Mouse (Mus musculus) stomach, postnatal 0 days (tissue): ENCODE results near the gene Itm2b. TPM values are rescaled to one million over a fixed set of nuclear protein-coding genes. Genes with fewer than 3 reads are reported as not detected.

Experiments used
- ATAC-seq: fragments of 200-750 bp; cut with Nextera tagmentation; 2 replicates; pipeline ENCODE4 v1.8.0; 2017; ENCODE audit not compliant: low FRiP score, low TSS enrichment
- DNase-seq: peaks from one replicate; pipeline ENCODE4 v3.0.0-alpha.2; 2016; ENCODE audit warnings: low spot score
- H3K27ac ChIP-seq: fragments of 300-500 bp; sonication (generic); replicated peaks from 2 replicates; pipeline ENCODE4 v1.5.1; 2014; ENCODE audit warnings: mild to moderate bottlenecking, control low read depth
- H3K27me3 ChIP-seq: fragments of 300-500 bp; sonication (generic); 2 replicates; pipeline ENCODE4 v1.6.1; 2014; ENCODE audit warnings: low read length; ENCODE audit not compliant: control insufficient read depth, insufficient read depth
- H3K36me3 ChIP-seq: fragments of 300-500 bp; sonication (generic); 2 replicates; pipeline ENCODE4 v1.6.1; 2014; ENCODE audit warnings: low read length, mixed read lengths; ENCODE audit not compliant: control insufficient read depth, insufficient read depth
- H3K4me1 ChIP-seq: fragments of 300-500 bp; sonication (generic); replicated peaks from 2 replicates; pipeline ENCODE4 v1.6.1; 2014; ENCODE audit warnings: antibody characterized with exemption; ENCODE audit not compliant: control insufficient read depth, insufficient read depth
- H3K4me2 ChIP-seq: fragments of 300-500 bp; sonication (generic); replicated peaks from 2 replicates; pipeline ENCODE4 v1.6.1; 2014; ENCODE audit warnings: low read depth, mild to moderate bottlenecking, control low read depth, moderate library complexity
- H3K4me3 ChIP-seq: fragments of 300-500 bp; sonication (generic); 2 replicates; pipeline ENCODE4 v1.5.1; 2014; ENCODE audit warnings: low read depth, low read length, control low read depth
- H3K9ac ChIP-seq: fragments of 300-500 bp; sonication (generic); 2 replicates; pipeline ENCODE4 v1.6.1; 2014; ENCODE audit warnings: mild to moderate bottlenecking, low read length, control low read depth, mixed read lengths
- H3K9me3 ChIP-seq: fragments of 300-500 bp; sonication (generic); 2 replicates; pipeline ENCODE4 v1.6.1; 2016; ENCODE audit warnings: low read length; ENCODE audit not compliant: control insufficient read depth
- CTCF ChIP-seq: IDR thresholded peaks from 2 replicates; pipeline ENCODE4 v1.5.1; 2016; ENCODE audit warnings: antibody characterized with exemption, low read depth, mild to moderate bottlenecking, moderate library complexity
- EP300 ChIP-seq: optimal IDR thresholded peaks from 2 replicates; pipeline ENCODE3; 2016; ENCODE audit warnings: antibody characterized with exemption
- WGBS: fragments of 180-500 bp; shearing (Covaris S2); extraction: QIAGEN DNeasy Blood & Tissue Kit; methylation state at CpG from one replicate; pipeline ENCODE4 v1.1.7; 2014; 5-methylcytosine and 5-hydroxymethylcytosine counted together
- polyA plus RNA-seq: library from polyadenylated mRNA; unstranded; fragments of >200 nt; fragmentation: Nextera tagmentation; extraction: Ambion mirVana; gene quantifications from 2 replicates; pipeline ENCODE4 v1.2.1, GENCODE M21; 2015

Gene Itm2b
- polyA plus RNA-seq, 1 experiment from 2014 or later, result 1,381 TPM

GRCm38 (mm10) chr14:73374315-73374890 lies 10.7 kb downstream of the Itm2b start:
- TF ChIP-seq EP300, result no peak
- TF ChIP-seq CTCF, result no peak
- DNase-seq, result peak; percentile 34
- Histone ChIP-seq H3K27me3 (no peaks in the 10 kb centered on the region), H3K4me1 (peaks cover 4% of the 10 kb centered on the region), H3K9me3 (no peaks in the 10 kb centered on the region), H3K36me3 (peaks cover 7% of the 10 kb centered on the region), H3K4me2 (0 out of 2 replicates have a peak overlapping the region, but pooled peaks have one; percentile 11), H3K27ac (peak overlapping the region; percentile 75), H3K4me3 (no peak overlapping the region; the same call in 1 of the 2 replicates), H3K9ac (no peak overlapping the region)
- 38% methylated on average over 11 of the region's 11 CpGs for WGBS
- ATAC-seq, result peak; percentile 41; the same call in 1 of the 2 replicates

- DNase-seq, result no peak
- no peak overlapping the region for H3K4me3 ChIP-seq
- WGBS, result 52% methylated on average over 8 of the region's 8 CpGs
- H3K4me2 ChIP-seq, result no peak overlapping the region
- no peak overlapping the region for H3K9ac ChIP-seq
- H3K27me3 ChIP-seq, result no peaks in the 10 kb centered on the region
- peaks cover 4% of the 10 kb centered on the region for H3K4me1 ChIP-seq
- peak; percentile 18; the same call in 1 of the 2 replicates for ATAC-seq
- peaks cover 5% of the 10 kb centered on the region for H3K36me3 ChIP-seq
- no peaks in the 10 kb centered on the region for H3K9me3 ChIP-seq
- TF ChIP-seq EP300 (no peak), CTCF (no peak)
- peak overlapping the region; percentile 30; the same call in 1 of the 2 replicates for H3K27ac ChIP-seq
These were observed 11.5 kb downstream of the Itm2b start for GRCm38 (mm10) chr14:73373606-73374005.

- ATAC-seq (no peak), DNase-seq (no peak)
- Histone ChIP-seq H3K36me3 (peaks cover 8% of the 10 kb centered on the region), H3K9me3 (no peaks in the 10 kb centered on the region), H3K4me2 (no peak overlapping the region), H3K4me1 (peaks cover 4% of the 10 kb centered on the region), H3K4me3 (no peak overlapping the region), H3K27ac (no peak overlapping the region), H3K27me3 (no peaks in the 10 kb centered on the region), H3K9ac (no peak overlapping the region)
- WGBS, result 74% methylated on average over 4 of the region's 4 CpGs
- no peak for TF ChIP-seq CTCF
- TF ChIP-seq EP300, result no peak
These were observed 12.1 kb downstream of the Itm2b start for GRCm38 (mm10) chr14:73372990-73373389.

GRCm38 (mm10) chr14:73371577-73371976 lies 13.5 kb downstream of the Itm2b start:
- DNase-seq (no peak), ATAC-seq (peak; percentile 45)
- no peak overlapping the region for H3K4me2 ChIP-seq
- no peak for TF ChIP-seq CTCF
- no peak for TF ChIP-seq EP300
- peaks cover 4% of the 10 kb centered on the region for H3K4me1 ChIP-seq
- peak overlapping the region; percentile 70; the same call in 1 of the 2 replicates for H3K27ac ChIP-seq
- H3K36me3 ChIP-seq, result peaks cover 13% of the 10 kb centered on the region
- no peak overlapping the region for H3K4me3 ChIP-seq
- 64% methylated on average over 4 of the region's 4 CpGs for WGBS
- no peaks in the 10 kb centered on the region for H3K9me3 ChIP-seq
- no peaks in the 10 kb centered on the region for H3K27me3 ChIP-seq
- no peak overlapping the region for H3K9ac ChIP-seq

GRCm38 (mm10) chr14:73370695-73371372 lies 14.3 kb downstream of the Itm2b start:
- Histone ChIP-seq H3K4me3 (no peak overlapping the region), H3K4me2 (no peak overlapping the region), H3K27me3 (no peaks in the 10 kb centered on the region), H3K4me1 (peaks cover 4% of the 10 kb centered on the region), H3K9me3 (no peaks in the 10 kb centered on the region), H3K36me3 (peaks cover 17% of the 10 kb centered on the region), H3K27ac (peak overlapping the region; percentile 70), H3K9ac (no peak overlapping the region)
- WGBS, result 65% methylated on average over 23 of the region's 23 CpGs
- peak; percentile 41 for ATAC-seq
- TF ChIP-seq CTCF (no peak), EP300 (no peak)
- no peak for DNase-seq
